9 mouse cellular contexts compared by ENCODE assay signal in genomic region chr17:25984066-25984465, GRCm38 (mm10). TPM values are rescaled to one million over a fixed set of nuclear protein-coding genes. Genes with fewer than 3 reads are reported as not detected.
DNase-seq lines count a peak whose midpoint lies in the region; ATAC-seq and TF ChIP-seq lines count a peak whose summit lies in the region.
"Had no signal": no experiment of that assay in that cellular context is flagged by ENCODE, and none has a peak within 500 bp of the region (broad histone marks: within the 10 kb centered on the region; RNA-seq: fewer than 3 reads in every experiment).

No protein-coding gene starts in this region.

- H3K27ac ChIP-seq in cerebellum, adult 2 months (ENCODE audit: insufficient read depth, low read length) = no peak overlapping the region
- no peak overlapping the region for H3K27ac ChIP-seq in lung, embryonic 15.5 days
- 0 out of 2 replicates have a peak overlapping the region, but pooled peaks have one; percentile 85 for H3K27ac ChIP-seq in liver, embryonic 12.5 days
- H3K27ac ChIP-seq in stomach, postnatal 0 days (replicated peaks) = no peak overlapping the region
- H3K27ac ChIP-seq in thymus, adult 2 months (ENCODE audit: control insufficient read depth, insufficient read depth, low read length) = no peak overlapping the region

- H3K9me3 ChIP-seq in lung, embryonic 15.5 days = no peaks in the 10 kb centered on the region
- no peaks in the 10 kb centered on the region for H3K9me3 ChIP-seq in liver, embryonic 12.5 days (replicated peaks)
- no peaks in the 10 kb centered on the region for H3K9me3 ChIP-seq in stomach, postnatal 0 days (ENCODE audit: control insufficient read depth, low read length)

- peak overlapping the region; percentile 72; the same call in 1 of the 2 replicates for H3K9ac ChIP-seq in lung, embryonic 15.5 days
- peak overlapping the region; percentile 92 for H3K9ac ChIP-seq in liver, embryonic 12.5 days
- peak overlapping the region; percentile 85 for H3K9ac ChIP-seq in stomach, postnatal 0 days (ENCODE audit: low read length)

- TF ChIP-seq CTCF in cerebellum, adult 2 months (IDR thresholded peaks at IDR 0.05; ENCODE audit: borderline replicate concordance, insufficient read depth, low read depth, low read length) = no peak
- no peak for TF ChIP-seq CTCF in stomach, postnatal 0 days (IDR thresholded peaks at IDR 0.05; ENCODE audit: low read depth)
- TF ChIP-seq CTCF in thymus, adult 2 months (IDR thresholded peaks at IDR 0.05; ENCODE audit: borderline replicate concordance, control insufficient read depth, extremely low read depth, insufficient read depth, low read length, poor library complexity) = no peak

- H3K36me3 ChIP-seq in lung, embryonic 15.5 days = no peaks in the 10 kb centered on the region
- no peaks in the 10 kb centered on the region for H3K36me3 ChIP-seq in liver, embryonic 12.5 days
- 0 out of 2 replicates have a peak, but pooled peaks cover 2% of the 10 kb centered on the region for H3K36me3 ChIP-seq in stomach, postnatal 0 days (ENCODE audit: control insufficient read depth, insufficient read depth, low read length)
- no peaks in the 10 kb centered on the region for H3K36me3 ChIP-seq in thymus, adult 2 months (ENCODE audit: control insufficient read depth, insufficient read depth, low read length)

- WGBS in cerebellum, adult 2 months = 97% methylated on average over 1 of the region's 1 CpGs
- 97% methylated on average over 1 of the region's 1 CpGs for WGBS in lung, embryonic 15.5 days
- 76% methylated on average over 1 of the region's 1 CpGs for WGBS in liver, embryonic 12.5 days (ENCODE audit: insufficient replicate concordance)
- 97% methylated on average over 1 of the region's 1 CpGs for WGBS in stomach, postnatal 0 days
- WGBS in thymus, adult 2 months = 97% methylated on average over 1 of the region's 1 CpGs

- H3K4me2 ChIP-seq in lung, embryonic 15.5 days = peak overlapping the region; percentile 79
- H3K4me2 ChIP-seq in liver, embryonic 12.5 days = peak overlapping the region; percentile 96
- peak overlapping the region; percentile 97 for H3K4me2 ChIP-seq in stomach, postnatal 0 days (replicated peaks; ENCODE audit: low read depth)

- H3K27me3 ChIP-seq in cerebellum, adult 2 months (ENCODE audit: control insufficient read depth, insufficient read depth, low read length) = no peaks in the 10 kb centered on the region
- H3K27me3 ChIP-seq in lung, embryonic 15.5 days = no peaks in the 10 kb centered on the region
- peaks cover 5% of the 10 kb centered on the region for H3K27me3 ChIP-seq in liver, embryonic 12.5 days (replicated peaks)
- no peaks in the 10 kb centered on the region for H3K27me3 ChIP-seq in stomach, postnatal 0 days (ENCODE audit: control insufficient read depth, insufficient read depth, low read length)
- no peaks in the 10 kb centered on the region for H3K27me3 ChIP-seq in thymus, adult 2 months (ENCODE audit: control insufficient read depth, insufficient read depth, low read length)

- no peak for TF ChIP-seq POLR2A in cerebellum, adult 2 months (IDR thresholded peaks at IDR 0.05; ENCODE audit: borderline replicate concordance, insufficient read depth, low read length)
- no peak for TF ChIP-seq POLR2A in thymus, adult 2 months (IDR thresholded peaks at IDR 0.05; ENCODE audit: control insufficient read depth, extremely low read depth, insufficient read depth, low read length, poor library complexity)

- no peak for DNase-seq in cerebellum, adult 2 months
- DNase-seq in cerebellum, adult 18-20 months = no peak
- DNase-seq in lung, adult 18-20 months = no peak
- DNase-seq in stomach, postnatal 0 days (ENCODE audit: low spot score) = no peak
- DNase-seq in urinary bladder, adult 2 months (ENCODE audit: low spot score) = no peak
- no peak for DNase-seq in thymus, adult 2 months
- DNase-seq: right cerebral cortex, adult 18-20 months had no signal

- peaks cover 40% of the 10 kb centered on the region for H3K4me1 ChIP-seq in cerebellum, adult 2 months (ENCODE audit: control insufficient read depth, insufficient read depth, low read length)
- H3K4me1 ChIP-seq in lung, embryonic 15.5 days = peaks cover 31% of the 10 kb centered on the region
- H3K4me1 ChIP-seq in liver, embryonic 12.5 days = peaks cover 70% of the 10 kb centered on the region
- peaks cover 7% of the 10 kb centered on the region; the same call in 1 of the 2 replicates for H3K4me1 ChIP-seq in stomach, postnatal 0 days (replicated peaks; ENCODE audit: control insufficient read depth, insufficient read depth)
- peaks cover 11% of the 10 kb centered on the region for H3K4me1 ChIP-seq in thymus, adult 2 months (replicated peaks; ENCODE audit: control insufficient read depth, insufficient read depth, low read length)

- ATAC-seq in lung, embryonic 15.5 days (ENCODE audit: borderline replicate concordance, extremely low read depth, low FRiP score, low TSS enrichment) = no peak
- ATAC-seq in liver, embryonic 12.5 days = no peak
- ATAC-seq in stomach, postnatal 0 days (ENCODE audit: low FRiP score, low TSS enrichment) = no peak

- TF ChIP-seq EP300 in stomach, postnatal 0 days (optimal IDR thresholded peaks at IDR 0.05) = no peak

- H3K4me3 ChIP-seq in cerebellum, adult 2 months (replicated peaks; ENCODE audit: insufficient read depth, low read depth, low read length) = peak overlapping the region; percentile 91
- H3K4me3 ChIP-seq in lung, embryonic 15.5 days = peak overlapping the region; percentile 79
- H3K4me3 ChIP-seq in liver, embryonic 12.5 days = peak overlapping the region; percentile 91
- no peak overlapping the region for H3K4me3 ChIP-seq in stomach, postnatal 0 days (ENCODE audit: low read depth, low read length)
- H3K4me3 ChIP-seq in thymus, adult 2 months (ENCODE audit: control insufficient read depth, insufficient read depth, low read length) = no peak overlapping the region

RNA-seq across cellular contexts. Expression of gene Capn15, which starts 1.5 kb away (rescaled TPM):
- 88.7 and 92.8 TPM in 2 replicates for polyA plus RNA-seq in cerebellum, adult 2 months (2012; rRNA removed)
- 20.8 and 21.9 TPM in 2 replicates for polyA plus RNA-seq in lung, embryonic 15.5 days (2015; fragmentation: Nextera tagmentation; extraction: Ambion mirVana)
- 20.4 and 21.3 TPM in 2 replicates for polyA plus RNA-seq in liver, embryonic 12.5 days (2016; fragmentation: Nextera tagmentation; extraction: Ambion mirVana)
- 12.5 and 13.7 TPM in 2 replicates for polyA plus RNA-seq in stomach, postnatal 0 days (2015; fragmentation: Nextera tagmentation; extraction: Ambion mirVana)
- 30.1 and 32.4 TPM in 2 replicates for polyA plus RNA-seq in urinary bladder, adult 2 months (2012; rRNA removed)
- 80.7 and 82.6 TPM in 2 replicates for polyA plus RNA-seq in thymus, adult 2 months (2012; rRNA removed)

RNA-seq across cellular contexts. Expression of gene A930017K11Rik, which starts 31.7 kb away (rescaled TPM):
- 13.4 and 14.0 TPM in 2 replicates for polyA plus RNA-seq in cerebellum, adult 2 months (2012; rRNA removed)
- polyA plus RNA-seq in lung, embryonic 15.5 days (2015; fragmentation: Nextera tagmentation; extraction: Ambion mirVana) = 0.09 TPM in 1 of 2 replicates, not detected in the other
- polyA plus RNA-seq in liver, embryonic 12.5 days (2016; fragmentation: Nextera tagmentation; extraction: Ambion mirVana) = 0.36 and 0.49 TPM in 2 replicates
- polyA plus RNA-seq in stomach, postnatal 0 days (2015; fragmentation: Nextera tagmentation; extraction: Ambion mirVana) = 0.06 TPM in 1 of 2 replicates, not detected in the other
- 0.06 and 0.07 TPM in 2 replicates for polyA plus RNA-seq in urinary bladder, adult 2 months (2012; rRNA removed)
- 0.06 and 0.19 TPM in 2 replicates for polyA plus RNA-seq in thymus, adult 2 months (2012; rRNA removed)

RNA-seq across cellular contexts. Expression of gene Nhlrc4, which starts 39.3 kb away (rescaled TPM):
- polyA plus RNA-seq in cerebellum, adult 2 months (2012; rRNA removed) = 1.9 and 2.5 TPM in 2 replicates
- 0.51 TPM in 1 of 2 replicates, not detected in the other for polyA plus RNA-seq in lung, embryonic 15.5 days (2015; fragmentation: Nextera tagmentation; extraction: Ambion mirVana)
- polyA plus RNA-seq in liver, embryonic 12.5 days (2016; fragmentation: Nextera tagmentation; extraction: Ambion mirVana) = 5.0 and 7.3 TPM in 2 replicates
- polyA plus RNA-seq in stomach, postnatal 0 days (2015; fragmentation: Nextera tagmentation; extraction: Ambion mirVana) = not detected in 2 replicates
- 0.15 TPM in 1 of 2 replicates, not detected in the other for polyA plus RNA-seq in urinary bladder, adult 2 months (2012; rRNA removed)
- polyA plus RNA-seq in thymus, adult 2 months (2012; rRNA removed) = 0.51 and 0.62 TPM in 2 replicates

RNA-seq across cellular contexts. Expression of gene Pigq, which starts 39.3 kb away (rescaled TPM):
- polyA plus RNA-seq in cerebellum, adult 2 months (2012; rRNA removed) = 170 and 191 TPM in 2 replicates
- polyA plus RNA-seq in lung, embryonic 15.5 days (2015; fragmentation: Nextera tagmentation; extraction: Ambion mirVana) = 62.7 and 65.0 TPM in 2 replicates
- polyA plus RNA-seq in liver, embryonic 12.5 days (2016; fragmentation: Nextera tagmentation; extraction: Ambion mirVana) = 161 and 171 TPM in 2 replicates
- polyA plus RNA-seq in stomach, postnatal 0 days (2015; fragmentation: Nextera tagmentation; extraction: Ambion mirVana) = 25.4 and 29.9 TPM in 2 replicates
- 48.7 and 53.5 TPM in 2 replicates for polyA plus RNA-seq in urinary bladder, adult 2 months (2012; rRNA removed)
- 133 and 134 TPM in 2 replicates for polyA plus RNA-seq in thymus, adult 2 months (2012; rRNA removed)

Comparison
In these comparisons a context has a peak if more than half of its experiments do, and no peak if none do; other contexts are left out.
1. H3K4me3 ChIP-seq: peak in cerebellum, adult 2 months (single experiment), lung, embryonic 15.5 days (single experiment) and liver, embryonic 12.5 days (single experiment); none in stomach, postnatal 0 days (single experiment) and thymus, adult 2 months (single experiment).
2. Peak in every context shown above with its lines, with median percentiles within 50 percentile points of each other: H3K4me2 ChIP-seq and H3K9ac ChIP-seq.